8 mouse cellular contexts compared by ENCODE assay signal in the genomic region with DNA sequence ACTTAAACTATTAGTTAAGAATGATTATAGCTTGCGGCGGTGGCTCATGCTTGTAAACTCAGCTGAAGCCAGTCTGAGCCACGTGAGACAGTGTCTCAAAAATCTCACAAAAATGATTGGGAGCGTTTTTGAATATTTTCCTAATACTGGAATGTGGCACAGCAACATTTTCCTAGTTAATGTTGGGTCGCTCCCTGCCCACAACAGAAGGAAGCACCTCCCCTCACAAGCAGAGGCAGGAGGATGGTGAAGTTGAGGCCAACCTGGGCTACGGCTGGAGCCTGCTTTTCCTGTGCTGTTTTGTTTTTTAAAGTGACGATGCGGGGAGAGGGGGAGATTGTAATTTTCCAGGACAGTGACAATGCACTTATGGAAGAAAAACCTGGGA. TPM values are rescaled to one million over a fixed set of nuclear protein-coding genes. Genes with fewer than 3 reads are reported as not detected.
DNase-seq lines count a peak whose midpoint lies in the region; ATAC-seq and TF ChIP-seq lines count a peak whose summit lies in the region.

No protein-coding gene starts in this region.

- TF ChIP-seq POLR2A in lung, adult 2 months (IDR thresholded peaks at IDR 0.05; ENCODE audit: borderline replicate concordance, extremely low read depth, low read depth, low read length), result no peak

- peak overlapping the region; percentile 89 for H3K9ac ChIP-seq in embryonic facial prominence, embryonic 13.5 days
- peak overlapping the region; percentile 80; the same call in 1 of the 2 replicates for H3K9ac ChIP-seq in hindbrain, postnatal 0 days (replicated peaks; ENCODE audit: low read length)

- intact Hi-C loops in gastrocnemius, postnatal 14 days (cut with DNase I; ENCODE audit: low total_unique reads), result no loop called here

- 3% methylated on average over 8 of the region's 8 CpGs for WGBS in lung, adult 2 months
- 5% methylated on average over 8 of the region's 8 CpGs for WGBS in embryonic facial prominence, embryonic 13.5 days
- WGBS in hindbrain, postnatal 0 days, result 2% methylated on average over 8 of the region's 8 CpGs
- 14% methylated on average over 8 of the region's 8 CpGs for WGBS in midbrain, embryonic 10.5 days

- ATAC-seq in embryonic facial prominence, embryonic 13.5 days (ENCODE audit: insufficient number of reproducible peaks, insufficient read depth, low FRiP score, low TSS enrichment, low read depth), result no peak
- ATAC-seq in hindbrain, postnatal 0 days, result no peak
- ATAC-seq in granulocyte monocyte progenitor cell, adult 5-6 weeks (replicated peaks; ENCODE audit: poor library complexity, severe bottlenecking), result no peak

- TF ChIP-seq CTCF in lung, adult 2 months (IDR thresholded peaks at IDR 0.05; ENCODE audit: insufficient read depth, low read length), result no peak
- no peak for TF ChIP-seq CTCF in hindbrain, postnatal 0 days (IDR thresholded peaks at IDR 0.05; ENCODE audit: low read depth)

- H3K4me2 ChIP-seq in embryonic facial prominence, embryonic 13.5 days, result peak overlapping the region; percentile 73
- peak overlapping the region; percentile 71 for H3K4me2 ChIP-seq in hindbrain, postnatal 0 days (ENCODE audit: low read depth, low read length)

- H3K4me1 ChIP-seq in lung, adult 2 months (ENCODE audit: control insufficient read depth, insufficient read depth, low read length), result peaks cover 5% of the 10 kb centered on the region
- peaks cover 11% of the 10 kb centered on the region for H3K4me1 ChIP-seq in embryonic facial prominence, embryonic 13.5 days
- H3K4me1 ChIP-seq in hindbrain, postnatal 0 days (ENCODE audit: insufficient read depth, low read length), result no peaks in the 10 kb centered on the region
- H3K4me1 ChIP-seq in midbrain, embryonic 10.5 days, result peaks cover 20% of the 10 kb centered on the region

- no peak for DNase-seq in lung, adult 2 months
- no peak for DNase-seq in lung, postnatal 4 days
- DNase-seq in hindbrain, postnatal 0 days (ENCODE audit: low spot score), result no peak
- DNase-seq in midbrain, embryonic 10.5 days (ENCODE audit: low spot score), result no peak
- no peak for DNase-seq in gastrocnemius, postnatal 14 days
- no peak for DNase-seq in adrenal gland, adult 18-20 months (ENCODE audit: low spot score in 2 of 2)

- peak overlapping the region; percentile 97 for H3K27ac ChIP-seq in embryonic facial prominence, embryonic 13.5 days
- H3K27ac ChIP-seq in hindbrain, postnatal 0 days, result peak overlapping the region; percentile 96; the same call in 1 of the 2 replicates
- H3K27ac ChIP-seq in midbrain, embryonic 10.5 days (replicated peaks), result peak overlapping the region; percentile 98

- H3K36me3 ChIP-seq in embryonic facial prominence, embryonic 13.5 days, result peaks cover 34% of the 10 kb centered on the region
- H3K36me3 ChIP-seq in hindbrain, postnatal 0 days (ENCODE audit: insufficient read depth, low read length), result peaks cover 20% of the 10 kb centered on the region
- H3K36me3 ChIP-seq in midbrain, embryonic 10.5 days, result peaks cover 57% of the 10 kb centered on the region

- no peaks in the 10 kb centered on the region for H3K27me3 ChIP-seq in embryonic facial prominence, embryonic 13.5 days
- no peaks in the 10 kb centered on the region for H3K27me3 ChIP-seq in hindbrain, postnatal 0 days (ENCODE audit: insufficient read depth, low read length)
- H3K27me3 ChIP-seq in midbrain, embryonic 10.5 days (ENCODE audit: low read depth, poor library complexity, severe bottlenecking), result no peaks in the 10 kb centered on the region

- no peaks in the 10 kb centered on the region for H3K9me3 ChIP-seq in embryonic facial prominence, embryonic 13.5 days
- H3K9me3 ChIP-seq in hindbrain, postnatal 0 days (ENCODE audit: low read length), result no peaks in the 10 kb centered on the region
- H3K9me3 ChIP-seq in midbrain, embryonic 10.5 days (replicated peaks), result no peaks in the 10 kb centered on the region

- peak overlapping the region; percentile 90 for H3K4me3 ChIP-seq in lung, adult 2 months (replicated peaks; ENCODE audit: extremely low read depth, low read depth, low read length)
- H3K4me3 ChIP-seq in embryonic facial prominence, embryonic 13.5 days, result peak overlapping the region; percentile 72
- H3K4me3 ChIP-seq in hindbrain, postnatal 0 days (ENCODE audit: low read length), result peak overlapping the region; percentile 71
- H3K4me3 ChIP-seq in midbrain, embryonic 10.5 days, result peak overlapping the region; percentile 89

RNA-seq across cellular contexts. Expression of gene Eci1, which starts 0.7 kb away (rescaled TPM):
- polyA plus RNA-seq in lung, adult 2 months (2012; rRNA removed), result 70.0 and 78.3 TPM in 2 replicates
- polyA plus RNA-seq in embryonic facial prominence, embryonic 13.5 days (2015; fragmentation: Nextera tagmentation; extraction: Ambion mirVana), result 70.6 and 78.0 TPM in 2 replicates
- 45.2 and 47.9 TPM in 2 replicates for total RNA-seq in hindbrain, postnatal 0 days (2014; rRNA removed)
- 56.8 and 60.6 TPM in 2 replicates for polyA plus RNA-seq in hindbrain, postnatal 0 days (2015; fragmentation: Nextera tagmentation; extraction: Ambion mirVana)
- polyA plus RNA-seq in midbrain, embryonic 10.5 days (2016; fragmentation: Nextera tagmentation; extraction: Ambion mirVana), result 78.8 and 82.4 TPM in 2 replicates
- 100 to 1,000 TPM; 133 to 200 TPM for total RNA-seq in gastrocnemius, postnatal 14 days (2021)
- total RNA-seq in granulocyte monocyte progenitor cell, adult 5-6 weeks (2014; fragmentation: Nextera tagmentation), result 59.1 and 62.1 TPM in 2 replicates
- 36.6 and 39.9 TPM in 2 replicates for total RNA-seq in granulocyte monocyte progenitor cell, adult 5-6 weeks (2017)
- 100 to 1,000 TPM; 249 to 330 TPM for total RNA-seq in adrenal gland, adult 18-20 months (2021)

RNA-seq across cellular contexts. Expression of gene Rnps1, which starts 12.8 kb away (rescaled TPM):
- polyA plus RNA-seq in lung, adult 2 months (2012; rRNA removed), result 83.2 and 101 TPM in 2 replicates
- polyA plus RNA-seq in embryonic facial prominence, embryonic 13.5 days (2015; fragmentation: Nextera tagmentation; extraction: Ambion mirVana), result 296 and 317 TPM in 2 replicates
- 234 and 244 TPM in 2 replicates for total RNA-seq in hindbrain, postnatal 0 days (2014; rRNA removed)
- 287 and 295 TPM in 2 replicates for polyA plus RNA-seq in hindbrain, postnatal 0 days (2015; fragmentation: Nextera tagmentation; extraction: Ambion mirVana)
- 454 and 468 TPM in 2 replicates for polyA plus RNA-seq in midbrain, embryonic 10.5 days (2016; fragmentation: Nextera tagmentation; extraction: Ambion mirVana)
- total RNA-seq in gastrocnemius, postnatal 14 days (2021), result 10 to 100 TPM; 48.2 to 51.5 TPM
- 243 and 246 TPM in 2 replicates for total RNA-seq in granulocyte monocyte progenitor cell, adult 5-6 weeks (2014; fragmentation: Nextera tagmentation)
- total RNA-seq in granulocyte monocyte progenitor cell, adult 5-6 weeks (2017), result 179 and 181 TPM in 2 replicates
- total RNA-seq in adrenal gland, adult 18-20 months (2021), result 10 to 100 TPM; 61.1 to 82.0 TPM

RNA-seq across cellular contexts. Expression of gene Dnase1l2, which starts 15.7 kb away (rescaled TPM):
- 7.7 and 22.4 TPM in 2 replicates for polyA plus RNA-seq in lung, adult 2 months (2012; rRNA removed)
- polyA plus RNA-seq in embryonic facial prominence, embryonic 13.5 days (2015; fragmentation: Nextera tagmentation; extraction: Ambion mirVana), result 3.5 and 5.5 TPM in 2 replicates
- 4.7 and 7.0 TPM in 2 replicates for total RNA-seq in hindbrain, postnatal 0 days (2014; rRNA removed)
- 0.71 and 1.1 TPM in 2 replicates for polyA plus RNA-seq in hindbrain, postnatal 0 days (2015; fragmentation: Nextera tagmentation; extraction: Ambion mirVana)
- 2.7 and 3.4 TPM in 2 replicates for polyA plus RNA-seq in midbrain, embryonic 10.5 days (2016; fragmentation: Nextera tagmentation; extraction: Ambion mirVana)
- under 1 TPM; 0.76 to 0.89 TPM for total RNA-seq in gastrocnemius, postnatal 14 days (2021)
- total RNA-seq in granulocyte monocyte progenitor cell, adult 5-6 weeks (2014; fragmentation: Nextera tagmentation), result 2.3 and 2.8 TPM in 2 replicates
- 0.72 and 1.3 TPM in 2 replicates for total RNA-seq in granulocyte monocyte progenitor cell, adult 5-6 weeks (2017)
- total RNA-seq in adrenal gland, adult 18-20 months (2021), result 1 to 10 TPM; 2.8 to 4.0 TPM

RNA-seq across cellular contexts. Expression of gene E4f1, which starts 42.9 kb away (rescaled TPM):
- polyA plus RNA-seq in lung, adult 2 months (2012; rRNA removed), result 85.9 and 90.1 TPM in 2 replicates
- polyA plus RNA-seq in embryonic facial prominence, embryonic 13.5 days (2015; fragmentation: Nextera tagmentation; extraction: Ambion mirVana), result 44.4 and 46.4 TPM in 2 replicates
- 32.4 and 36.3 TPM in 2 replicates for total RNA-seq in hindbrain, postnatal 0 days (2014; rRNA removed)
- polyA plus RNA-seq in hindbrain, postnatal 0 days (2015; fragmentation: Nextera tagmentation; extraction: Ambion mirVana), result 28.0 and 33.5 TPM in 2 replicates
- polyA plus RNA-seq in midbrain, embryonic 10.5 days (2016; fragmentation: Nextera tagmentation; extraction: Ambion mirVana), result 36.2 and 42.9 TPM in 2 replicates
- 10 to 100 TPM in 1 of 2 experiments, 1 to 10 TPM in 1; 8.5 to 10.2 TPM for total RNA-seq in gastrocnemius, postnatal 14 days (2021)
- total RNA-seq in granulocyte monocyte progenitor cell, adult 5-6 weeks (2014; fragmentation: Nextera tagmentation), result 20.6 and 45.1 TPM in 2 replicates
- 9.5 and 21.7 TPM in 2 replicates for total RNA-seq in granulocyte monocyte progenitor cell, adult 5-6 weeks (2017)
- 10 to 100 TPM; 21.9 to 23.1 TPM for total RNA-seq in adrenal gland, adult 18-20 months (2021)

RNA-seq across cellular contexts. Expression of gene Pgp, which starts 43.0 kb away (rescaled TPM):
- polyA plus RNA-seq in lung, adult 2 months (2012; rRNA removed), result 39.5 and 46.2 TPM in 2 replicates
- 47.4 and 48.7 TPM in 2 replicates for polyA plus RNA-seq in embryonic facial prominence, embryonic 13.5 days (2015; fragmentation: Nextera tagmentation; extraction: Ambion mirVana)
- 71.7 and 74.1 TPM in 2 replicates for total RNA-seq in hindbrain, postnatal 0 days (2014; rRNA removed)
- 94.1 and 97.6 TPM in 2 replicates for polyA plus RNA-seq in hindbrain, postnatal 0 days (2015; fragmentation: Nextera tagmentation; extraction: Ambion mirVana)
- polyA plus RNA-seq in midbrain, embryonic 10.5 days (2016; fragmentation: Nextera tagmentation; extraction: Ambion mirVana), result 76.4 and 83.5 TPM in 2 replicates
- 10 to 100 TPM; 44.6 TPM for total RNA-seq in gastrocnemius, postnatal 14 days (2021)
- 22.9 and 25.4 TPM in 2 replicates for total RNA-seq in granulocyte monocyte progenitor cell, adult 5-6 weeks (2014; fragmentation: Nextera tagmentation)
- 11.6 and 15.2 TPM in 2 replicates for total RNA-seq in granulocyte monocyte progenitor cell, adult 5-6 weeks (2017)
- total RNA-seq in adrenal gland, adult 18-20 months (2021), result 10 to 100 TPM; 85.8 to 86.4 TPM
